Mouse (Mus musculus) WW6 (cell line): ENCODE results near the gene Opalin.
A peak's percentile ranks its signal among the peaks of the same experiment; 100 is the strongest.

Experiments
- DNase-seq: peaks from one replicate; pipeline ENCODE4 v3.0.0-alpha.2; 2013; ENCODE audit warnings: low read depth, low spot score

Opalin gene

GRCm38 (mm10) chr19:41073746-41074455 lies 3.0 kb downstream of the Opalin start:
- DNase-seq = no peak

GRCm38 (mm10) chr19:41071500-41071899 lies 5.4 kb downstream of the Opalin start:
- DNase-seq = peak; percentile 66

- no peak for DNase-seq
Observed at GRCm38 (mm10) chr19:41054702-41055101, 22.2 kb downstream of the Opalin start.

GRCm38 (mm10) chr19:41053530-41053929 lies 23.4 kb downstream of the Opalin start:
- peak; percentile 18 for DNase-seq

- no peak for DNase-seq
Observed at GRCm38 (mm10) chr19:41052247-41052646, 24.7 kb downstream of the Opalin start.

GRCm38 (mm10) chr19:41051714-41052113 lies 25.2 kb downstream of the Opalin start:
- DNase-seq = no peak

- no peak for DNase-seq
Observed at GRCm38 (mm10) chr19:41048187-41048559, 28.7 kb downstream of the Opalin start.

DNA sequence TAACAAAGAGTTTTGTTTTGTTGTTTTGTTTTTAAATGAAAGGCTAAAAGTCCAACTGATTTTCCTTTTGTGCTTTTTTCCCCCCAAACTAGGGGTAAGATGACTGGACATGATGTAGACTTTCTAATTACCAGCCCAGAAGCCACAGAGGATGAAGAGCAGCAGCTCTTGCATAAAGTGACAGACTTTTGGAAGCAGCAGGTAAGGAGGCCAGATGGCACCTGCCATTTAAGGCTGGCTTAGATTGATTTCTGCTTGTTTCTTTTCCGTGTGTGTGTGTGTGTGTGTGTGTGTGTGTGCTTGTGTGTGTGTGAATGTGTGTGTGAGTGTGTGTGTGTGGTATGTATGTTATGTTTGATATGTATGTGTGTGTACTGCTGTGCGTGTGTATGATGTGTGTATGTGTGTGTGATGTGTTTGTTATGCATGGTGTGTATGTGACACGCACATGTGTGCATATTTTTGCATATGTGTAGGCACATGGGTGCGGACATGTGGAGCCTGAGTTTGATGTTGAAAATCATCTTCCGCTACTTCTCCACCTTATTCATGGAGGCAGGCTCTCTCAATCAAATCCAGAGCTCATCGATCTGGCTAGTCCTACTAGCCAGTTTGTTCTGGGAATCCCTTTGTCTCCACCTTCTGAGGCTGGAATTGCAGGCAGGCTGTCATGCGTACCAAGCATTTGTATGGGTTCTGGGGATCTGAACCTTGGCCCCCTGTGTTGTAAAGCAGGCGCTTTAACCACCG lies 29.3 kb downstream of the Opalin start:
- no peak for DNase-seq

DNA sequence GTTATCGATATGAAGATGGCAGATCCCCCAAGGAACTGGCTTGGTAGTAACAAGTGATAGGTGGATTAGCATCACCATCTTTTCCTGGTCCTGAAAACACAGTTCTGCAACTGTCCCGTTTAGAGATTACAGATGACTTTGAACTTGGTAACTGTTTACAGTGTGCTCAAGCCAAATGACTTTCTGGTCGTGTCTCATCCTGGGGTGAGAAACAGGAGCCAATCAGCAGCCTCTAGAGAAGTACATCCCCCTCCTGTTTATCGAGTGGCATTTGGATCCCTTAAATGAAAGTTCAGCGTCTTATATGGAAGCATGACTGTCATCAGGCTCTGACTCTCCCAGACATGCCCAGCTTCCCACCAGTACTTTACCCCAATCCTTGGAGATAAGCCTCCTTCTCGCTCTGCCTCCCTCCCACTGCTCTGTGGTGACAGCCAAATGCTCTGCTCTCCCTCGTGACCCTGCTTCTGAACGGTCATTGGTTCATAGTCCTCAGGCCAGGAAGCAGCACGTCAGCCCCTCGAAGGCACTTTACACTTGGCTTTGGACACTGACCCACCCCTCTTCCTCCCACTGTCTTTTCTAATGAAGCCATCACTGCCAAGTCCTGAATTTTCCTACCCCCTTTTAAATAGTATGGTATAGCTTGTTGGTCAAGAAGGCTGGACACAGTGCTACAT lies 31.7 kb downstream of the Opalin start:
- DNase-seq = no peak

- no peak for DNase-seq
Observed at GRCm38 (mm10) chr19:41039110-41039509, 37.8 kb downstream of the Opalin start.

GRCm38 (mm10) chr19:41035809-41036551 lies 40.9 kb downstream of the Opalin start:
- no peak for DNase-seq

GRCm38 (mm10) chr19:41031869-41032268 lies 45.0 kb downstream of the Opalin start:
- no peak for DNase-seq

DNA sequence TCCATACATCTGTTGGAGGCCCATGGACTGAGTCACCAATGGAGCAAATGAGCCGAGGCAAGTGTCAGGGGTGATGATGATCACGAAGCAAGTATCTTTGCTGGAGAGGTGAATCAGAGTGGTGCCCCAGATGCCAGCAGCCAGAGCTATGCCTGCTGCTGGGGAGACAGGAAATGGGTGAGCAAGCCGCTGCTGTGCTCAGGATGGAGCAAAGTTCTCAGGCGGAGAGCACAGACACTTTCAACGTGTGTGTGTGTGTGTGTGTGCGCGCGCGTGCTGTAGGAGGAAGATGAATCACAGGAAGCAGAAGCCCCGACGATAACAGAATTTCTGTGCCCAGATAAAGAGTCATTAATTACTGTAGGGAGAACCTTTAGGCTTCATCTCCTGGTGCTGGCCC lies 45.9 kb downstream of the Opalin start:
- DNase-seq = no peak

DNA sequence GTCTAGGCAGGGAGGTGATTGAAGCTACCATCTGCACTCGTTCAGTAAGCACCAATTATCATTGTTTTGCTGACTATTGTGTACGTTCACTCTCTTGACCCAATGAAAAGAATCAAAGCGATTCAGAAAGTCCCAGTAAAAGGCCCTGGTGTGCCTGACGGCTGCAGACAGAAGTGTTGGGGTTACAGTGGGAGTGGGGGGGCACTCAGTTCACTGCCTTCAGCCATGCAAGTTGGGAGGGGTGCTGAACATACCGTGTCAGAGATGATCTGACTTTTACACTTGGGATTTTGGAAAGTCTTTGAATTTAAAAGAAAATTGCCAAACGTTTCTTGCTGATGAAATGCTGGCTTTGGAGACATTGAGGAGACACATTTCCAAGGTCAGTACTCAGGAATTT lies 46.8 kb downstream of the Opalin start:
- DNase-seq = no peak

- no peak for DNase-seq
Observed at GRCm38 (mm10) chr19:41029219-41029618, 47.7 kb downstream of the Opalin start, which contains the start of gene Dntt. Gene Dntt, plus strand, starts transcription at chr19:41029275.

- no peak for DNase-seq
Observed at GRCm38 (mm10) chr19:41027601-41028000, 49.3 kb downstream of the Opalin start.

- DNase-seq = no peak
Observed at GRCm38 (mm10) chr19:41027024-41027423, 49.9 kb downstream of the Opalin start.

DNA sequence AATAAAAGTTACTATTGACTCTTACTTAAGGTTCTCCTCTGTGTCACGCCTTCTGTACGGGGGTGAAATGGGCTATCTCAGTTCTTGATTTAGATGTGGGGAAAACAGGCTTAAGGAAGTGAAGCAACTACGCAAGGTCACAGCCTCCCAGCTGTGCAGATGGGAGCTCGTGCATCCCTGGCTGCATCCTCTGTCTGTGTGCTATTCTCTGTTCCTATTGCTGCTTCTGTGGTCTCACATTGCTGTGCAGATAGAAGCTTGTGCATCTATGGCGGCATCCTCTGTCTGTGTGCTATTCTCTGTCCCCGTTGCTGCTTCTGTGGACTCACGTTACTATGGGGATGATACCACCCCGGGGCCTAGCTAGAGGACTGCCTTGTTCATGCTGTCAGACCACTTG lies 50.4 kb downstream of the Opalin start:
- DNase-seq = no peak

GRCm38 (mm10) chr19:41022244-41022643 lies 54.7 kb downstream of the Opalin start:
- DNase-seq = no peak

GRCm38 (mm10) chr19:41020537-41020936 lies 56.4 kb downstream of the Opalin start:
- no peak for DNase-seq

GRCm38 (mm10) chr19:41019164-41019675 lies 57.7 kb downstream of the Opalin start:
- no peak for DNase-seq
